Mouse (Mus musculus) naive thymus-derived CD4-positive, alpha-beta T cell, adult 2 months (primary cell): ENCODE data around the gene Pde4dip.

Experiments
- DNase-seq: peaks from one replicate; pipeline ENCODE4 v3.0.0-alpha.2; 2011; ENCODE audit warnings: low read depth

Pde4dip gene

GRCm38 (mm10) chr3:97751566-97751965 is 136.9 kb downstream of the Pde4dip start:
- no peak for DNase-seq

GRCm38 (mm10) chr3:97748789-97749188 is 139.7 kb downstream of the Pde4dip start:
- DNase-seq: no peak

- DNase-seq: no peak
Measured at GRCm38 (mm10) chr3:97742841-97743240, 145.7 kb downstream of the Pde4dip start.

GRCm38 (mm10) chr3:97735575-97735974 is 152.9 kb downstream of the Pde4dip start:
- DNase-seq: no peak

GRCm38 (mm10) chr3:97734259-97734658 is 154.2 kb downstream of the Pde4dip start:
- no peak for DNase-seq

GRCm38 (mm10) chr3:97732622-97733021 is 155.9 kb downstream of the Pde4dip start:
- DNase-seq: no peak

GRCm38 (mm10) chr3:97730624-97731023 is 157.9 kb downstream of the Pde4dip start:
- DNase-seq: no peak

- DNase-seq: no peak
Measured at GRCm38 (mm10) chr3:97730131-97730530, 158.4 kb downstream of the Pde4dip start.

GRCm38 (mm10) chr3:97727801-97728200 is 160.7 kb downstream of the Pde4dip start:
- no peak for DNase-seq

- no peak for DNase-seq
Measured at GRCm38 (mm10) chr3:97719116-97719515, 169.4 kb downstream of the Pde4dip start.

GRCm38 (mm10) chr3:97715922-97716321 is 172.6 kb downstream of the Pde4dip start:
- no peak for DNase-seq

GRCm38 (mm10) chr3:97710881-97711280 is 177.6 kb downstream of the Pde4dip start:
- DNase-seq: no peak

GRCm38 (mm10) chr3:97710134-97710533 is 178.4 kb downstream of the Pde4dip start:
- DNase-seq: no peak

GRCm38 (mm10) chr3:97706561-97706960 is 181.9 kb downstream of the Pde4dip start:
- no peak for DNase-seq

GRCm38 (mm10) chr3:97705508-97705907 is 183.0 kb downstream of the Pde4dip start:
- DNase-seq: no peak

GRCm38 (mm10) chr3:97702448-97703080 is 185.9 kb downstream of the Pde4dip start:
- DNase-seq: no peak

GRCm38 (mm10) chr3:97701198-97701597 is 187.3 kb downstream of the Pde4dip start:
- no peak for DNase-seq

- no peak for DNase-seq
Measured at GRCm38 (mm10) chr3:97699061-97699460, 189.4 kb downstream of the Pde4dip start.

GRCm38 (mm10) chr3:97697291-97697690 is 191.2 kb downstream of the Pde4dip start:
- DNase-seq: no peak

GRCm38 (mm10) chr3:97696866-97697265 is 191.6 kb downstream of the Pde4dip start:
- no peak for DNase-seq

GRCm38 (mm10) chr3:97693806-97694205 is 194.7 kb downstream of the Pde4dip start:
- DNase-seq: no peak

- no peak for DNase-seq
Measured at GRCm38 (mm10) chr3:97691443-97692017, 197.0 kb downstream of the Pde4dip start.

- no peak for DNase-seq
Measured at GRCm38 (mm10) chr3:97690590-97690989, 197.9 kb downstream of the Pde4dip start.

- DNase-seq: no peak
Measured at GRCm38 (mm10) chr3:97689289-97689688, 199.2 kb downstream of the Pde4dip start.
